In genomic region chr16:90996327-90997243, GRCm38 (mm10) we compare ENCODE assay signal across 21 mouse cellular contexts. TPM values are rescaled to one million over a fixed set of nuclear protein-coding genes. Genes with fewer than 3 reads are reported as not detected.
A peak's percentile ranks its signal among the peaks of the same experiment; 100 is the strongest.
DNase-seq lines count a peak whose midpoint lies in the region; ATAC-seq and TF ChIP-seq lines count a peak whose summit lies in the region.
"Had no signal": no experiment of that assay in that cellular context is flagged by ENCODE, and none has a peak within 500 bp of the region (broad histone marks: within the 10 kb centered on the region; RNA-seq: fewer than 3 reads in every experiment).

No protein-coding gene starts in this region.

- no peaks in the 10 kb centered on the region for H3K27me3 ChIP-seq in intestine, embryonic 16.5 days (replicated peaks; ENCODE audit: control insufficient read depth, insufficient read depth, low read length)
- H3K27me3 ChIP-seq: heart, embryonic 15.5 days; hindbrain, embryonic 13.5 days; Patski had no signal

- H3K27ac ChIP-seq in layer of hippocampus, adult 2 months, result peak overlapping the region; percentile 63; the same call in 1 of the 2 replicates
- peak overlapping the region; percentile 90 for H3K27ac ChIP-seq in intestine, embryonic 16.5 days (ENCODE audit: low read length)
- H3K27ac ChIP-seq: embryonic facial prominence, embryonic 10.5 days; heart, embryonic 10.5 days; heart, embryonic 15.5 days; hindbrain, embryonic 13.5 days had no signal

- H3K4me3 ChIP-seq in layer of hippocampus, adult 2 months, result no peak overlapping the region
- no peak overlapping the region for H3K4me3 ChIP-seq in intestine, embryonic 16.5 days (ENCODE audit: low read length)
- H3K4me3 ChIP-seq: embryonic facial prominence, embryonic 10.5 days; heart, embryonic 10.5 days; heart, embryonic 15.5 days; hindbrain, embryonic 13.5 days had no signal

- peak; percentile 87 for ATAC-seq in intestine, embryonic 16.5 days
- ATAC-seq: activated CD4-positive, CD25-positive, alpha-beta regulatory T cell, adult 4 months; forebrain, embryonic 14.5 days; Patski had no signal

- TF ChIP-seq CTCF in layer of hippocampus, adult 2 months (conservative IDR thresholded peaks at IDR 0.05), result no peak

- H3K9ac ChIP-seq in intestine, embryonic 16.5 days (ENCODE audit: low read depth, low read length), result no peak overlapping the region
- H3K9ac ChIP-seq: heart, embryonic 15.5 days; hindbrain, embryonic 13.5 days had no signal

- no peaks in the 10 kb centered on the region for H3K36me3 ChIP-seq in intestine, embryonic 16.5 days (ENCODE audit: control insufficient read depth, insufficient read depth, low read length)
- H3K36me3 ChIP-seq: embryonic facial prominence, embryonic 10.5 days; heart, embryonic 15.5 days had no signal

- H3K4me2 ChIP-seq in intestine, embryonic 16.5 days (ENCODE audit: low read depth, low read length), result no peak overlapping the region
- H3K4me2 ChIP-seq: heart, embryonic 15.5 days; hindbrain, embryonic 13.5 days had no signal

- H3K9me3 ChIP-seq in intestine, embryonic 16.5 days (ENCODE audit: control insufficient read depth, low read length), result no peaks in the 10 kb centered on the region
- H3K9me3 ChIP-seq: embryonic facial prominence, embryonic 10.5 days; heart, embryonic 10.5 days; heart, embryonic 15.5 days; hindbrain, embryonic 13.5 days had no signal

- peaks cover 12% of the 10 kb centered on the region for H3K4me1 ChIP-seq in intestine, embryonic 16.5 days (ENCODE audit: control insufficient read depth, insufficient read depth, low read length)

- peak; percentile 51 for DNase-seq in kidney, adult 9 months
- no peak for DNase-seq in kidney, postnatal 25 days
- no peak for DNase-seq in layer of hippocampus, adult 2 months (ENCODE audit: low spot score in 2 of 2)
- no peak for DNase-seq in layer of hippocampus, adult 8-10 months (ENCODE audit: low spot score in 2 of 2)
- DNase-seq in yolk sac, embryonic 10.5 days (ENCODE audit: low spot score), result peak; percentile 73
- no peak for DNase-seq in cerebellum, adult 8-10 months
- DNase-seq: adrenal gland, postnatal 14 days; cerebellum, adult 11-12 months; cerebellum, adult 9-11 months; cerebellum, postnatal 36 days; gastrocnemius, postnatal 36 days; heart, adult 11 months; heart, postnatal 14 days had no signal

- WGBS in intestine, embryonic 16.5 days, result 58% methylated on average over 7 of the region's 7 CpGs

RNA-seq across cellular contexts. Expression of gene Synj1, which starts 14.5 kb away (rescaled TPM):
- 100 to 1,000 TPM; 424 to 431 TPM for total RNA-seq in layer of hippocampus, adult 2 months (2021)
- 100 to 1,000 TPM; 396 to 439 (median 423) TPM for total RNA-seq in layer of hippocampus, adult 8-10 months (2022)
- polyA plus RNA-seq in intestine, embryonic 16.5 days (2015; fragmentation: Nextera tagmentation; extraction: Ambion mirVana), result 16.5 and 16.9 TPM in 2 replicates

RNA-seq across cellular contexts. Expression of gene Paxbp1, which starts 47.8 kb away (rescaled TPM):
- 10 to 100 TPM; 73.6 to 90.7 TPM for total RNA-seq in layer of hippocampus, adult 2 months (2021)
- 10 to 100 TPM; 57.5 to 84.8 (median 69.6) TPM for total RNA-seq in layer of hippocampus, adult 8-10 months (2022)
- 33.4 and 35.9 TPM in 2 replicates for polyA plus RNA-seq in intestine, embryonic 16.5 days (2015; fragmentation: Nextera tagmentation; extraction: Ambion mirVana)

Comparison
In these comparisons a context has a peak if more than half of its experiments do, and no peak if none do; other contexts are left out.
1. DNase-seq: peak in kidney, adult 9 months (single experiment) and yolk sac, embryonic 10.5 days (single experiment); none in kidney, postnatal 25 days (0 of 2), layer of hippocampus, adult 2 months (0 of 2), layer of hippocampus, adult 8-10 months (0 of 2) and cerebellum, adult 8-10 months (single experiment).